Mouse (Mus musculus): Measurements from ENCODE around the gene Crocc2. TPM values are rescaled to one million over a fixed set of nuclear protein-coding genes. Genes with fewer than 3 reads are reported as not detected.

The Crocc2 gene
- under 1 TPM; 0.06 to 0.15 TPM for total RNA-seq (2021)
- long read RNA-seq, experiment 1, result 0 reads
- long read RNA-seq, experiment 2, result 0 reads

DNA sequence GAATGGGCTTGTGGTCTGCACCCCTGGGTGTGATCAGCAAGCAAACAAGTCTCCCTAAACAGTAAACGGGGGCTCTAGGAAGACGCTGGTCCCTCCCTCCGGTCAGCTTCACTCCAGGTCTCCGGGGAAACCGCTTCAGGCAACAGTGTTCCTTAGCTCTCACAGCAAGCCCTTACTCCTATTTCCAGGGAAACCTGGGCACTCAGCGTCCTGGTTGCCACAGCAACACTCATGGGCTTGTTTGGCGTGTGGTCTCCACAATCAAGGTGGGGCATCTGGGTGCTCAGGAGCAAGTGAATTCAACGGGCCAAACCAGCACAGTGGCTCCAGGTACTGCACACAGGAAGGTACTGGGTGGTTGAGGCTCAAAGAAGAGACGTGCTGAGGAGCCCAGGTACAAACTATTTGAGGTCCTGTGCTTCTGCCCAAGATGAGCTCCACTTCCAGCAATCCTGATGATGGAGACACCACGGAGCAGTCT lies at the start of gene Crocc2:
Gene Crocc2 (plus strand): TSS at position 431 of the 481 bp plus-strand sequence.
- DNase-seq, result no peak

GRCm38 (mm10) chr1:93118816-93119215 lies 49.7 kb upstream of the Crocc2 start:
- DNase-seq, result no peak

- DNase-seq, result no peak
Observed at GRCm38 (mm10) chr1:93123179-93123854, 45.2 kb upstream of the Crocc2 start.

DNA sequence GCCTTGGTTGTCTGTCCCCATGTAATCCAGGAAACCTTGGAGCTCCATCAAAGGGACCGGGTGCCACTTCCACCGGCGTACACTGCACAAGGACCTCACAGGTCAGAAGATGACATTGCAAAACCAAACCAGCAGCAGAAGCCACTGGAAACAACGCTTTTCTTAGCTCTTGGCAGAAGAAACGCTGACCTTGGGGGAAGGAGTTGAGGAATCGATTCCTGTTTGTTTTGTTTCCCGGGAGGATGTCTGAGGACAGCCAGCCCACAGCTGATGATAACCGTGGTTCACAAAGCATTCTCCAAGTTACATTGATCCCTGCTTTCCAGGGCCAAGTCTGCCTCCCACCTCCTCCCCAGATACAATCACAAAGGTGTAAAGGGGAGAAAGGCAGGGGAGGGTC lies 44.5 kb upstream of the Crocc2 start:
- DNase-seq, result peak; percentile 27

GRCm38 (mm10) chr1:93125256-93125655 lies 43.3 kb upstream of the Crocc2 start:
- no peak for DNase-seq

- DNase-seq, result no peak
Observed at GRCm38 (mm10) chr1:93128209-93128608, 40.3 kb upstream of the Crocc2 start.

- DNase-seq, result peak; percentile 77
Observed at GRCm38 (mm10) chr1:93128710-93129349, 39.7 kb upstream of the Crocc2 start.

DNA sequence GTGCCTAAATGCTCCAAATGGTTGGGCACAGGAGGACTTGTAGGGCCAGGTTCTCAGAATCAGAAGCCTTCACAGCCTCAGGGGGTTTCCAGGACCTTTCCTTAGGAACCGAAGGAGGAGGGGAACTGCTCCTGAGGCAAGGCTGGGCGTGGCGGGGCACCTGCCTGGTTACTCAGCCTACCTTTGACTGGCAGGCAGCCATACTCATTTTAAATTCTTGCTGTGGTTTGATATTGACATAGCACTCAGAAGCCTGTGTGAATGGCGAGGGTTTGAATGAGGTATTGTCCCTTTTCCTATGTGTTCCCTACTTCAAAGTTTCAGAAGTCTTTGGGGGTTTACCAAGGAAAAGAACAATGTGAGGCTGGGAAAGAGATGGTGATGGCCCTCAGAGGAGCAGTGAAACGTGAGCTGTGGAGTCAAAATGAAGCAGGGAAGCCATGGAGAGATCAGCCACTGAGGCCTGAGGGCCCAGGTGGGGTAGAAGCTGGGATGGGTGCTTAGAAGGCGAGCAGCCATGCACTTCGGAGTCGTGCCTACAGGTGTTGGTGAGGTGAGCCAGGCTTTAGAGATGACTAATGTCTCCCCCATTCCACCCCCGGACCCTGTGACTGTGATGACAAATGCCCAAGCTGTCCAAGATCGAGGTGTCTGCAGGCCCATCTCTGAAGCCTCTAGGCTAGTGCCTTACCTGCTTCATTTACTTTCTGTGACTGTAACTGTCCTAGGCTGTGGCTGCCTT lies 38.1 kb upstream of the Crocc2 start:
- DNase-seq, result no peak

GRCm38 (mm10) chr1:93132676-93133075 lies 35.8 kb upstream of the Crocc2 start:
- DNase-seq, result no peak

DNA sequence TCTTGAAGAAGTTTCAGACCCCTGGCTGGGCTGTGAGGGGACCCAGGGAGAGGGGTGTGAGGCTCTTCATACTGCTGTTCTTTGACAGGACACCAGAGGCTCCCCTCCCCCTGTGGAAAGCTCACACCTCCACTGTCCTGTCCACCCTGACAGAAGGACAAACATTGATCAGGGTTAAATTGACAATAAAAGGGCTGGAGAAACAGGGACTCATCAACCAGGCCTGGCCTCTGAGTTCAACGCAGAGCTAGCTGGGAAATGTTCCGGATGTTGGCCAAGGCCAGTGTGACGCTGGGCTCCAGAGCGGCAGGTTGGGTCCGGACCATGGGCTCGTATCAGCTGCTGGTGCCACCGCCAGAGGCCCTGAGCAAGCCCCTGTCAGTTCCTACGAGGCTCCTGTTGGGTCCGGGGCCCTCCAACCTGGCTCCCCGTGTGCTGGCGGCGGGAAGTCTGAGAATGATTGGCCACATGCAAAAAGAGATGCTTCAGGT lies 33.4 kb upstream of the Crocc2 start, which contains the start of gene Agxt:
Gene Agxt (plus strand): TSS at position 205 of the 491 bp plus-strand sequence.
- no peak for DNase-seq

- peak; percentile 49 for DNase-seq
Observed at GRCm38 (mm10) chr1:93138534-93138933, 30.0 kb upstream of the Crocc2 start.

DNA sequence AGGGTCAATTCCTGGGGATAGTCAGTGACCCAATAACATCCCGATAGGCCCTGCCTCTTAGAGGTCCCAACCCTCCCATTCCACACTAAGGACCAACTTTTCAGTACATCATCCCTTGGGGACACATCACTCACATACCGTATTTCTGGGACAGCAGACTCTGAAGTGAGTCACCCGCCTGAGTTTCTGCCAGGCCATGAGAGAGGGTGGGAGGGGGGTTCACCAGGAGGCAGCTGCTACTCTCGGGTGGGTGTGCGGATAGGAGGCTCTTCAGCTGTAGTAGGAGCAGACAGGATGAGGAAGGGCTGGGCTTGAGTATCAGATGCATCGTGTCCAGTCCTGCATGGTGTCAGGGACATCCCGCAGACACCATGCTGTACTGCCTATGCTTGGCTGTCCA lies 28.8 kb upstream of the Crocc2 start:
- DNase-seq, result no peak

- peak; percentile 62 for DNase-seq
Observed at GRCm38 (mm10) chr1:93142871-93143270, 25.7 kb upstream of the Crocc2 start.

DNA sequence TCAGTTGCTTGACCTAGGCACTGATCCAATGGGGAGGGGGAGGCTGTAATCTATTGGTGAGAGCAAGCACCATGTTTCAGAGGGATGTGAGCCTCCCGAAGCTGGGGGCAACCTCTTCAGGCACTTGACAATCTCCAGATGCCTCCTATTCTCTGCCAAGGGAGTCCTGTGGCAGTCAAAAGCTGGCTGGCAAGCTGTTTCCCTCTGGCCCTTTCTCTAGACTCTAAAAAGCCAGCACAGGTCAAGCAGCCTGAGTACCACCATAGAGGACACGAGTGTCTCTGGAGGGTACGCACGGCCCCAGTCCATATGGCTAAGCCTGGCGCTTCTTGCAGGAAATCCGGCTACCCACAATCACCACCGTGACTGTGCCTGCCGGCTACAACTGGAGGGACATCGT lies 24.3 kb upstream of the Crocc2 start:
- no peak for DNase-seq

DNA sequence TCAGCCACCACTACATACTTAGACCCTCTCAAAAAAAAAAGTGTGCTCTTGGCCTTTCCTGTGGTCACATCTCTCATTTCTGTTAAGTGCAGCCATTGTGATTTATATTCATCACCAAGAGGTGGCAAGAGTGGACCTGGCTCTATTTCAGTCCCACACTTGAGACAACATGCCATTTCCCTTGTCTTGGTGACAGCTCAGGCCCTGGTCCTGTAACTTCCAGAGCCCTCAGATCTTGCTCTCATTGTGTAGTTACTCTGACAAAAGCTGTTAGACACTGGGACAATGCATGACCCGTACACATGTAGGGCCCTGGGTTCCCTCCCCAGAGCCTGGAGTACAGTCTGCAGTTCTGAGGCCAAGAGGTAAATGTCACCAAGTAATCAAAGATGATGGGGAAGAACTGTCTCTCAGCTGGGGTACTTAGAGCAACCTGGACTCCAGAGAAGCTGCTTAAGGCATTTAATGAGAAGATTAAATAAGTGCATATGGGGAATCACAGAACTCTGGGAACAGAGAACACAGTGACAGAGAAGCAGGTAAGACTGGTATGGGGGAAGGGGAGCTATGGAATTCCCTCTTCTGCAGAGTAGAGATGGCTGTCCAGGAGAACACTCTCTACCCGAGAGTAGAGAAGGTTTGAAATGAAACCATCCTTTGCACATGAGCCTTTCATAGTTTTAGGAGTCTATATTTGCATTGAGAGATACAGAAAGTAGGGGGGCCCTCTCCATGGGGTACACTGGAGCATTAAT lies 17.4 kb upstream of the Crocc2 start:
- no peak for DNase-seq

DNA sequence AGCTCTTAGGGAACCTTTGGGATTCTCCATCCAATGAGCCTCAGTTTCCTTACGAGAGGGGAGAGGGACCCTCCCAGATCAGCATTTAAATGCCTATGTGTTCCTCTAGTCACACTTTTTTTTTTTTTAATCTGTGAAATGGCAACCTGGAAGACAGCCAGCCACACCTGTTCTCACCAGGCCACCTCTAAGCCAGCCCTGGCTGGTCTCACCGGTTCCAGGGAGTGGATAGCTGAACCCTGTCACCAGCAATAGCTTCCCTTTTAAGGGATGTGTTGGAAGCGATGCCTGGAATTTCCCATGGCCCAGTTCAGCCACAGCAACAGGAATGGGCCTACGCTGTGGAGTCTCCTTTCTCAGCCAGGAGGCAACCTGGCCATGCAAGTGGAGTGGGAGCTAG lies 11.0 kb upstream of the Crocc2 start:
- no peak for DNase-seq

DNA sequence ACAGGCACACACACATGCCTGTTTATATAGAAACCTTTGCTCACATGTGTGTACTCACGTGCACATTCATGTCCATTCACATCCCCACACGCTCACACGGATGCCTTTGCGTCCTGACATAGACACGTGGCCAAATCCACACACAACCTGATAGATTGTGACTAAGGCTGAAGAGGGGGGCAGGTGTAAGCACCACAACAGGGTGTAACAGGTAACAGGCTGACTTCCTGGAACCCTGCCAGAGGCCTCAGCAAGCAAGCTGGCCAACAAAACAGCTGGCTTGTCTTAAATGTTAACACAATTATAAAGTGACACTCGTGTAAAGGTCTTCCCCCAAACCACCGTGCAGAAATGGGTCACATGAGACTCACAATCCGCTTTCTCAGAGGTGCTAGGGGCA lies 9.6 kb upstream of the Crocc2 start:
- no peak for DNase-seq

- DNase-seq, result no peak
Observed at GRCm38 (mm10) chr1:93159566-93160500, 8.7 kb upstream of the Crocc2 start.

- DNase-seq, result no peak
Observed at GRCm38 (mm10) chr1:93160501-93161133, 7.9 kb upstream of the Crocc2 start, which contains the start of gene 2310007B03Rik. TSS of gene 2310007B03Rik (minus strand) at chr1:93160948.

DNA sequence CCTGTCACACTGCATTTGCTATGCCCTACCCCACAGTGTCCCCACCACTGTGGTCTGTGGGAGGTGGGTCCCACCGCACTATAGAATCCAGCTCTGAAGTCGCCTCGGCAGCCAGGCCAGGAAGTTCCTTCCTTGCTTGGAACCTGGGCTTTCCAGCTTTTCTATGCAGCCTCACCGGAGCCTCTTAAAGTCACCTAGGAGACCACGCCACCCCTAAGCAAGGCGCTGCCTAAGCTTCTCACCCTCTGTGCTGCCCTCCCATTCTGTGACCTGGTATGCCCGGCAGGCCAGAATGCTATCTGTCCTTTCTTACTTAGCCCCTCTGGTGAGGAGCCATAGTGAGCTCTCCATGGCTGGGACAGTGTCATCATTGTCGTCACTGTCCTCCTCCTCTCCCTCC lies 7.2 kb upstream of the Crocc2 start:
- no peak for DNase-seq

All from adrenal gland, postnatal 10 days (tissue).